Mouse (Mus musculus): ENCODE data around the gene Fbxw9. TPM values are rescaled to one million over a fixed set of nuclear protein-coding genes. Genes with fewer than 3 reads are reported as not detected.
A peak's percentile ranks its signal among the peaks of the same experiment; 100 is the strongest.
"Not testable (repeated sequence)": the region's sequence is repeated elsewhere in the genome, so short reads cannot be mapped to it uniquely, and the experiment has no call there.

The Fbxw9 gene
- total RNA-seq, 1 experiment from 2014 or later: 6.3 TPM

DNA sequence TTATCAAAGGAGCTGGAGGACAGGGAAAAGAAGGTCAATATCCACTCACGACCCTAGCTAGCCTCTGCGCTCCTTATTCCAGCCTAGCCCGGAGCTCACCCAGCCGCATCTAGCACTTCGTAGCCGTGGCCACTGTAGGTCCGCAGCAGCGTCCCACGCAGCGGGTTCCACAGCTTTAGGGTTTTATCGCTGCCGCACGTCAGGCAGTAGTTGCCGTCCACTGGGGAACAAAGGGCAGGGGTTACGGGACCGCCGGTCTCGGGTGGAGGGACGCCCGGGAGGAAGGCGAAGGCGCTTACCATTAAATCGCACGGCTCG is 20.3 kb downstream of the Fbxw9 start:
- no peak for ATAC-seq (ENCODE audit: extremely low read depth, insufficient number of reproducible peaks, low FRiP score, poor library complexity, severe bottlenecking)

DNA sequence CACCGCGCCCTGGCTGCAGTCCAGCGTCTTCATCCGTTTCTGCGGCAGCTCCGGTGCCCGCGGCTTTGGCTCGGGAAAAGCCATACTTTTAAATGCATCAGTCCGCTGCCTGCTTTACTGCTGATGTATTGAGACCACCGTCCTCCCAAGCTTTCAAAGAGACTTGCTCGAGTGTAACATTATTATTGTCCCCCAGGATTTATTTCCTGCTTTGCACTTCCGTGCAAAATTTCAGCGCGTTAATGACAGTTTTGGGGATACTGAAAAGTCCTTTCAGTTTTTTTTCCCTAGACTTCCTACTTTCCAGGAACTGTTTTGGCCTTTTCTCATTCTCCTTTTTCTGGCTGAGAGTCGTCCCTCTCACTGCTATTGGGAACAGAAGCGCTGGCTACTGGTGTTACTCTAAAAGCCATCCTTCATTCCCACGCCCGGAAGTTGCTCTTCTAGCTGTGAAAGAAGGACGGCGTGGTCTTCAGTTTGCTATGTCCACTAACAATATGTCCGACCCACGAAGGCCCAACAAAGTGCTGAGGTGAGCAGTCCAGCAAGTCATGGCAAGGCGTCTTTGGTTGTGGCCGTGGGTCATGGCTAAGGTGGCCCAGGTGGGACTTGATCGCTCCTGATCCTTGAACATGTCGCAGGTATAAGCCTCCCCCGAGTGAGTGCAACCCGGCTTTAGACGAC is 20.8 kb downstream of the Fbxw9 start, which contains the start of gene Wdr83os:
TSS of gene Wdr83os (plus strand) at position 209 of the 684 bp plus-strand sequence.
- ATAC-seq (ENCODE audit: extremely low read depth, insufficient number of reproducible peaks, low FRiP score, poor library complexity, severe bottlenecking): no peak

DNA sequence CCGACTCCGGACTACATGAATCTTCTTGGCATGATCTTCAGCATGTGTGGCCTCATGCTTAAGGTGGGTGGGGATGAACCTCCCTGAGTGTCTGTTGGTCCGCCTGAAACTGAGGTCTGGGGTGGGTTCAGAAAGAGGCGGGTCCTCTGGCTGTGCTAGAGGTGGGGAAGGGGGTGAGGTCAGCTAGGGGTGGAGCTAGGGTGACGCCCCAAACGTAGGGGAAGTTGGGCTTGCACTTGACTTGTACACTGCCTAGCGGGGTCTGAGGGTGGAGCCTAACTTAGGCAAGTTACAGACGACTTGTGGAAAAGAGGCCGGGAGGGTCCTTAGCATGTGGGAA is 21.3 kb downstream of the Fbxw9 start, which contains the start of gene Wdr83:
TSS of gene Wdr83 (minus strand) at position 91 of the 340 bp plus-strand sequence.
- peak; percentile 55 for ATAC-seq (ENCODE audit: extremely low read depth, insufficient number of reproducible peaks, low FRiP score, poor library complexity, severe bottlenecking)

DNA sequence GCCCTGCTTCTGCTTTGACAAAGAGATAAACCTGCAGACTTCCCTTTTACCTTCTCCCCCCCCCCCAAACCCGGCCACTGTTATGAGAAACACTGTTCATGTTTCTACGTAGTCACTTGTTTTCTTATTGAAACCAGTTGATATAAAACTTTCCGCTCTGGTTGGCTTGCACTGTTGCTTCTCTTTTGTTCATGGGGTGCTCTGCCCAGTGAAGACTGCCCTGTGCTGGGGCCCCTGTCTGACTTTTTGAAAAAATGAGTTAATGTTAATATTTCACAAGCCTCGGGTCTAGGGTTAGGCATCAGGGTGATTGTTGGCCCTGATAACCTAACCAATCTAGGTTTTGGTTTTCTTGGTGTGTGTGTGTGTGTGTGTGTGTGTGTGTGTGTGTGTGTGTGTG is 22.3 kb downstream of the Fbxw9 start:
- not testable (repeated sequence) for ATAC-seq (ENCODE audit: extremely low read depth, insufficient number of reproducible peaks, low FRiP score, poor library complexity, severe bottlenecking)

DNA sequence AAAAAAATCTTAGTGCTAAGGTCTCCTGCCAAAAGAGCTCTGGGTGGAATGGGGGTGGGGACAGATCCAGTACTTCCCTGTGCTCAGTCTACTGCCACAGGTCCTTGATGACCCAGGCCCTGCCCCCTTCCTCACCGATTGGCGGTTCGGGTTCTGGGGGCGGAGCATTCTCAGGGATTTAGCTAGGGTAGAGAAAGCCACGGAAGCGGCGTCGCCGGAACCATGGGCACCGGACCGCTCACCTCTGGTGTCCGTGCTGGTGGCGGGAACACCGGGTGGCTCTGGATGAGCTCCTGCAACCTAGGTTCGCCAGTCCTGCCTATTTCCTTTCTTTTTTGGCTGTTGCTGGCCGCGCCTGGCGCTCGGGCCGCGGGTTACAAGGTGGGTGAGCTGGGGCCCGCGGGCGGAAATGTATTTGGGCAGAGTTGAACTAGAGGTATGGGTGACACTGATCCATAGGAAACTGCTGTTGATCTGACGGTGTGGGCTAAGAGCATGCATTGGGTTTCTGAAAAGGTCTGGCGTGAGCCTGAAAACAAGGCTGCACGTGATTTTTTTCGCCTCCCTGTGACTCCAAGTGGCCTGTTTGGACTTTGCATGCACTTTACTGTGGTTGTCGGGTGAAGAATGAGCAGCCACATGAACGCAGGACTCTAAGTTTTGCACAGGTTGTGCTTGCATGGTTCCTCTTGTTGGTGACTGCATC is 23.4 kb downstream of the Fbxw9 start, which contains the start of gene Man2b1:
TSS of gene Man2b1 (plus strand) at position 163 of the 706 bp plus-strand sequence.
- peak; percentile 82 for ATAC-seq (ENCODE audit: extremely low read depth, insufficient number of reproducible peaks, low FRiP score, poor library complexity, severe bottlenecking)

DNA sequence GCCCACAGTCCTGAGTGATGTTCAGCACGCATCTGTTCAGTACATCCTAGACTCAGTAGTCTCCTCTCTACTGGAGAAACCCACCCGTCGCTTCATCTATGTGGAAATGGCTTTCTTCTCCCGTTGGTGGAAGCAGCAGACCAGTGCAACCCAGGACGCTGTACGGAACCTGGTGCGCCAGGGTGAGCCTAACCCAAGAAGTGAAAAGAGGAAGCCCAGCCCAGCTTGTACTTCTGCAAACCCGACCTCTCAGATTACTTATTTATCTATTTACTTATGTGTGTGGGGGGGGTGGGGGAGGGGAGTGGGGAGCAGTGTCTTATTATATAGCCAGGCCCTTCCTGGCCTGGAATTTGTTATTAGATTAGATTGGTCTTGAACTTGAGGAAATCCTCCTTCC is 24.8 kb downstream of the Fbxw9 start:
- peak; percentile 31; the same call in 1 of the 2 replicates for ATAC-seq (ENCODE audit: extremely low read depth, insufficient number of reproducible peaks, low FRiP score, poor library complexity, severe bottlenecking)

DNA sequence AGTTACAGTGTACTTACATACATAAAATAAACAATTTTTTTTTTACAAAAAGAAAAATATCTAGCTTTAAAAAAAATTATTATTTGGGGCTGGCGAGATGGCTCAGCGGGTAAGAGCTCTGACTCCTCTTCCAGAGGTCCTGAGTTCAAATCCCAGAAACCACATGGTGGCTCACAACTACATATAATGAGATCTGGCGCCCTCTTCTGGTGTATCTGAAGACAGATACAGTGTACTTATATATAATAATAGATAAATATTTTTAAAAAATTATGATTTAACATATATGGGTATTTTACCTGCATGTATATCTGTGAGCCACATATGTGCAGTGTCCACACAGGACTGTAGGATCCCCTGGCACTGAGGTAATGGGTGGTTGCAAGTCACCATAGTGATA is 26.4 kb downstream of the Fbxw9 start:
- ATAC-seq (ENCODE audit: extremely low read depth, insufficient number of reproducible peaks, low FRiP score, poor library complexity, severe bottlenecking): no peak

DNA sequence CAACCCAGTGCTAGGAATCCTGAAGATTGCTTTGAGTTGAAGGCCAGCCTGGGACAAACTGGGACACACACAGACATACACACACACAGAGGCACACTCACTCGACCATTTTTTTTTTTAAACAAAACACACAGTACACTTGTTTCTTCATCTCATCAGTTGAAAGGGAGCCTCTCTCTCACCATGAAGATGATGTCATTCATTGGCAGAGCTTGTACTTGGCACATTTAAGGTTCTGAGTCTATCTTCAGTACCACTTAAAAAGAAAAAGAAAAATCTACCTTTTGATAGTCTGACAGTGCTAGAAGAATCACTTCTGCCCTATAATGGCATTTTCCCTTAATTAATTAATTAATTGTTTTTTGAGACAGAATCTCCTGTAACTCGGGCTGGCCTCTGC is 28.9 kb downstream of the Fbxw9 start:
- ATAC-seq (ENCODE audit: extremely low read depth, insufficient number of reproducible peaks, low FRiP score, poor library complexity, severe bottlenecking): no peak

DNA sequence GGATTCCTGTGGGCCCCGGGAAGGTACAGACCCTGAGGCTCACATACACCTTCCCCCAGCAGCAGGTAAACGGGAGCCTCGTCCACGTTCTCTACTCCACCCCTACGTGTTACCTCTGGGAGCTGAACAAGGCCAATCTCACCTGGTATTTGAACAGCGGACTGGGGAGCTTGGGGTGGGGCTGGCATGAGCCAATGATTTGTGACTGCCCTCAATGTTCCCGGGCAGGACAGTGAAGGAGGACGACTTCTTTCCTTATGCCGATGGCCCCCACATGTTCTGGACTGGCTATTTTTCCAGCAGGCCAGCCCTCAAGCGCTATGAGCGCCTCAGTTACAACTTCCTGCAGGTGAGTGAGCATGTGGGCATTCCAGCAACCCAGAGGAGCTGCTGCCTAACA is 31.0 kb downstream of the Fbxw9 start:
- no peak for ATAC-seq (ENCODE audit: extremely low read depth, insufficient number of reproducible peaks, low FRiP score, poor library complexity, severe bottlenecking)

DNA sequence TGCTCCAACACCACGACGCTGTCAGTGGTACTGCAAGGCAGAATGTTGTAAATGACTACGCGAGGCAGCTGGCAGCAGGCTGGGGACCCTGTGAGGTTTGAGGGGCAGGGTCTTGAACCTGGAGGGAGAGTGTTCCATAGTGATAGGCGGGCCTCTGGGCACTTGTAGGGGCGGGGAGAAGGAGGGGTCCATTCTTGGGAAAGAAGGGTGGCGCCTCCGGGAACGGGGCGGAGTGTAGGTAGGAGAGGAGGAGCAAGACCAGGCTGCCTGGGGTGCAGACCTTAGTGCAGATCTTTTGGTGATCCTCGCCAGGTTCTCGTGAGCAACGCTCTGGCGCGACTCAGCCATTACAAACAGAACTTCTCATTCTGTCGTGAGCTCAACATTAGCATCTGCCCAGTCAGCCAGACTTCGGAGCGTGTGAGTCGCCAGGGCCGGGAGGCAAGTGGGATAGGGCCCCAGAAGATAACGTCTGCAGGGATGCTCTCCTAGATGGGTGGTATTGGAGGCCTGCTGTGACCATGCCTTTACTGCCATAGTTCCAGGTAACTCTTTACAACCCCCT is 31.8 kb downstream of the Fbxw9 start:
- no peak for ATAC-seq (ENCODE audit: extremely low read depth, insufficient number of reproducible peaks, low FRiP score, poor library complexity, severe bottlenecking)

DNA sequence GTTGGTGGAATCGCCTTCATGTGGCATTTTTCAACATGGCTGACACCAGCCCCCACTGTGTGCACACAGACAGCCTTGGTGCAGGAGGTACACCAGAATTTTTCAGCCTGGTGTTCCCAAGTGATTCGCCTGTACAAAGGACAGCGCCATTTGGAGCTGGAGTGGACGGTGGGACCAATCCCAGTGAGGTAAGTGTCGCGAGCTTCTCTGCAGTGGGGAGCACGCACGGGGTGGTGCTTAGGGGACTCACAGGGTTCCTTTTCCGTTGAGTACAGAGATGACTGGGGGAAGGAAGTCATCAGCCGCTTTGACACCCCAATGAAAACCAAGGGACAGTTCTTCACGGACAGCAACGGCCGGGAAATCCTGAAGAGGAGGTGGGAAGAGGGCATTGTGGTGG is 35.2 kb downstream of the Fbxw9 start:
- ATAC-seq (ENCODE audit: extremely low read depth, insufficient number of reproducible peaks, low FRiP score, poor library complexity, severe bottlenecking): no peak

DNA sequence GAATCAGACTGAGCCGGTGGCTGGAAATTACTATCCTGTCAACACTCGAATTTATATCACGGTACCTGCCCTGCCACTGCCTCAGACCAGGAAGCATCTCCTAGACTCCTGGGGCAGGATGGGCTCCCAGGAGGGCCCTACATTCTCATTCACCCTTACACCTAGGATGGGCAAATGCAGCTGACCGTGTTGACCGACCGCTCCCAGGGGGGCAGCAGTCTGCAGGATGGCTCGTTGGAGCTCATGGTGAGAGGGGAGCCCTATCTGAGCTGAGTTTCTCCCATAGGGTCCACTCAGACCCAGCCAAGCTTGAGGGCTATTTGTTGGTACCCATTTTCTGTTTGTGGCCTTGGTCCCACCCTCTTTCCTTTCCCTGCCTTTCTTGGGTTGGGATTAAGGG is 35.7 kb downstream of the Fbxw9 start:
- no peak for ATAC-seq (ENCODE audit: extremely low read depth, insufficient number of reproducible peaks, low FRiP score, poor library complexity, severe bottlenecking)

DNA sequence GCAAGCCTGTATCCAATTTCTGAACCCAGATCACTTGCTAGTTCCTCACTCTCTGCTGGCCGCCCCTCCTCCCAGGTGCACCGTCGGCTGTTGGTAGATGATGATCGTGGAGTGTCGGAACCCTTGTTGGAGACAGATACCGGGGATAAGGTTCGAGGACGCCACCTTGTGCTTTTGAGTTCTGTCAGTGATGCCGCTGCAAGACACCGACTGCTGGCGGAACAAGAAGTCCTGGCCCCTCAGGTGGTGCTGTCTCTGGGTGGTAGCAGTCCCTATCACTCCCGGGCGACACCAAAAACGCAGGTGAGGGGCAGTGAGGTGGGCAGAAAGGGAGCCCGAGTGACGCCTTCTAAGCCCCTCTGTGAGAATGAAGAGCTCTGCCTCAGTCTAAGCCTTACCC is 36.3 kb downstream of the Fbxw9 start:
- ATAC-seq (ENCODE audit: extremely low read depth, insufficient number of reproducible peaks, low FRiP score, poor library complexity, severe bottlenecking): no peak

DNA sequence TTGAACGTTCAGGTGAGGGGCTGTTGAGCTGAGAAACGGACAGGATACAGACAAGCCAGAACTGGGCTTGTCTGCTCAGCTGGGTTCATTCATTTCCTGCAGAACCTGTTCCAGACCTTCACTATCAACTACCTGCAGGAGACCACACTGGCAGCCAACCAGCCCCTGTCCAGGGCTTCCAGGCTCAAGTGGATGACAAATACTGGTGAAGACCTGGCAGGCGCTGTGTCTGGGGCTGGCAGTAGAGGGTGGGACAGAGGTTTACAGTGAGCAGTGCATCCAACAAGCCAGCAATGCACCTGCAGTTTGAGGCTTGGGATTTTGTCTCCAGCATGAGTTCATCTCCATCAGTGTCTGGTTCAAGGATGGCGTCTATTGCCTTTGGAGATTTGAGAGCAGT is 37.0 kb downstream of the Fbxw9 start:
- no peak for ATAC-seq (ENCODE audit: extremely low read depth, insufficient number of reproducible peaks, low FRiP score, poor library complexity, severe bottlenecking)

DNA sequence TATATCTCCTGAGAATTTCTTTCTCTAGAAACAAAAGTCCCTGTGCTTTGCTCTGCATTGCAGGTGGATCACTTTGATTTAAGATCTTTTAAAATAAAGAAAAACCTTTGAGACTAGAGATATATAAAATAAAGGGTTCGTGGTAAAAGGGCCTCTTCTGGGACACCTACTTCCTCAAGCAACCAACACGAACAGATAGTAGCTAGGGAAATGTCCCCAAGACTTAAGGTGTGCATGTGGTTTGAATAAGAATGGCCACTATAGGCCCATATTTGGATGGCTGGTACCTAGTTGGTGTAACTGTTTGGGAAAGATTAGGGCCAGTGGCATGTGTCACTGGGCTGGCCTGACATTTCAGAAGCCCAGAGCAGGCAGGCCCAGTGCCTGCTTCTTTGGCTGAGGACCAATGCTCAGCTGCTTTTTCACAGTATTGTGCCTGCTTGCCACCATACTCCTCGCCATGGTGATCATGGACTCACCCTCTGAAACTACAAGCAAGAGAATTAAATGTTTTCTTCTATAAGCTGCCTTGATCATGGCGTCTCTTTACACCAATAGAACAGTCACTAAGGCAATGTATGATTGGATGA is 40.3 kb downstream of the Fbxw9 start:
- no peak for ATAC-seq (ENCODE audit: extremely low read depth, insufficient number of reproducible peaks, low FRiP score, poor library complexity, severe bottlenecking)

DNA sequence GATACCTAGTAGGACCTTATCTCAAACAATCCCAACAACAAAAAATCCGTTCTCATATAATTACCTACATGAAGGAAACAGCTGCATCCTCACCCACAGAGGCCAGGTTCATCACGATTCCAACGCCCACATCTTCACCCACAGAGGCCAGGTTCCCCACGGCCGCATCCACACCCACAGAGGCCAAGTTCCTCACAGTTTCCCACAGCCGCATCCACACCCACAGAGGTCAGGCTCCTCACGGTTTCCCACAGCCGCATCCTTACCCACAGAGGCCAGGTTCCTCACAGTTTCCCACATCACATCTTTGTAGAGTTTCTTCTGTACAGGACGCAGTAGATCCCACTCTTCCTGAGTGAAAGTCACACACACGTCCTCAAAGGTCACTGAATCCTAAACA is 53.4 kb downstream of the Fbxw9 start:
- no peak for ATAC-seq (ENCODE audit: extremely low read depth, insufficient number of reproducible peaks, low FRiP score, poor library complexity, severe bottlenecking)

DNA sequence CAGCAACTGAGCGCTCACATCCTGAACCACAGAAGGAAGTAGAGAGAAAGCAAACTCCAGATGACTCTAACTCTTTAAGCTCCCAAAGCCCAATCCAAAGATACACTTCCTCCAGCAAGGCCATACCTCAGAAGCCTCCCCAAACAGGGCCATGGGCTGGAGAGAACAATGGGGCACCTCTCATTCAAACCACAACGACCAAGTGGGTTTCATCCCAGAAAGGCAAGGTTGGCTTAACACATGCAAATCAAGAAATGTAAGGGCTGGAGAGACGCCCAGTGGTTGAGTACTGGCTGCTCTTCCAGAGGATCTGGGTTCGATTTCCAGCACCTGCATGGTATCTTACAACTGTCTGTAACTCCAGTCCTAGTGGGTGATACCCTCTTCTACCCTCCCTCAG is 55.6 kb downstream of the Fbxw9 start:
- no peak for ATAC-seq (ENCODE audit: extremely low read depth, insufficient number of reproducible peaks, low FRiP score, poor library complexity, severe bottlenecking)
